Mouse (Mus musculus) right cerebral cortex, postnatal 10 days (tissue): Measurements from ENCODE around the gene Xk.
"Not testable (repeated sequence)": the region's sequence is repeated elsewhere in the genome, so short reads cannot be mapped to it uniquely, and the experiment has no call there.

Experiments
- DNase-seq, 2 experiments: peaks; one replicate each; pipeline ENCODE4 v3.0.0; 2021; ENCODE audit warnings: low spot score in 2 of 2

The Xk gene

GRCm38 (mm10) chrX:9272460-9273361, at the start of gene Xk:
TSS of gene Xk (plus strand) at chrX:9272756.
- peak; percentile 48 to 52 for DNase-seq

- no peak for DNase-seq
These were observed 45.5 kb upstream of the Xk start for GRCm38 (mm10) chrX:9227105-9227504.

- no peak for DNase-seq
These were observed 31.6 kb upstream of the Xk start for GRCm38 (mm10) chrX:9240737-9241591.

GRCm38 (mm10) chrX:9243381-9243864, 29.1 kb upstream of the Xk start:
- DNase-seq = peak; percentile 50 to 53

GRCm38 (mm10) chrX:9244603-9245336, 27.8 kb upstream of the Xk start:
- DNase-seq = peak in 1 of 2 experiments; percentile 25

GRCm38 (mm10) chrX:9248911-9249310, 23.6 kb upstream of the Xk start:
- DNase-seq = no peak

- no peak for DNase-seq
These were observed 18.6 kb upstream of the Xk start for GRCm38 (mm10) chrX:9253990-9254389.

GRCm38 (mm10) chrX:9254901-9255300, 17.7 kb upstream of the Xk start:
- no peak for DNase-seq

GRCm38 (mm10) chrX:9256766-9257165, 15.8 kb upstream of the Xk start, which contains the start of gene Gm14862:
TSS of gene Gm14862 (minus strand) at chrX:9256899.
- DNase-seq = no peak

- no peak for DNase-seq
These were observed 14.7 kb upstream of the Xk start for GRCm38 (mm10) chrX:9257831-9258230.

- no peak for DNase-seq
These were observed 13.3 kb upstream of the Xk start for GRCm38 (mm10) chrX:9259267-9259666.

- no peak for DNase-seq
These were observed 1.4 kb upstream of the Xk start for GRCm38 (mm10) chrX:9271112-9271511.

GRCm38 (mm10) chrX:9271947-9272459, 553 bp upstream of the Xk start:
- DNase-seq = no peak

GRCm38 (mm10) chrX:9273377-9274002, 934 bp downstream of the Xk start:
- DNase-seq = no peak

GRCm38 (mm10) chrX:9274321-9274720, 1.8 kb downstream of the Xk start:
- DNase-seq = no peak

GRCm38 (mm10) chrX:9283464-9283863, 10.9 kb downstream of the Xk start, which contains the start of gene H2al1m:
TSS of gene H2al1m (plus strand) at chrX:9283764.
- DNase-seq = not testable (repeated sequence)

- not testable (repeated sequence) for DNase-seq
These were observed 20.7 kb downstream of the Xk start for GRCm38 (mm10) chrX:9293140-9293829.

GRCm38 (mm10) chrX:9298413-9298864, 25.9 kb downstream of the Xk start:
- no peak for DNase-seq

GRCm38 (mm10) chrX:9302791-9303190, 30.2 kb downstream of the Xk start:
- no peak for DNase-seq

- no peak for DNase-seq
These were observed 30.9 kb downstream of the Xk start for GRCm38 (mm10) chrX:9303455-9303854.
